Mouse (Mus musculus) spleen, adult 2 months (tissue): ENCODE measurements around the gene Iqschfp. TPM values are rescaled to one million over a fixed set of nuclear protein-coding genes. Genes with fewer than 3 reads are reported as not detected.

Experiments used
- DNase-seq, 2 experiments: peaks; one replicate each; pipeline versions ENCODE4 v3.0.0 to v3.0.0-alpha.2; 2012 to 2021; ENCODE audit warnings: low spot score in 2 of 2, low read depth in 1 of 2
- H3K27ac ChIP-seq: fragments of 200-500 bp; 2 replicates; pipeline ENCODE4 v1.5.1; 2012; ENCODE audit warnings: low read length, inconsistent platforms; ENCODE audit not compliant: insufficient read depth
- H3K27me3 ChIP-seq: fragments of 200-500 bp; 2 replicates; pipeline ENCODE4 v1.6.1; 2012; ENCODE audit warnings: mild to moderate bottlenecking, moderate library complexity, low read length, inconsistent platforms; ENCODE audit not compliant: control insufficient read depth, insufficient read depth
- H3K36me3 ChIP-seq: fragments of 200-500 bp; 2 replicates; pipeline ENCODE4 v1.6.1; 2012; ENCODE audit warnings: mild to moderate bottlenecking, low read length, inconsistent platforms; ENCODE audit not compliant: control insufficient read depth, insufficient read depth
- H3K4me1 ChIP-seq: fragments of 200-500 bp; 2 replicates; pipeline ENCODE4 v1.6.1; 2011; ENCODE audit warnings: inconsistent platforms; ENCODE audit not compliant: control insufficient read depth, insufficient read depth, insufficient read length
- H3K4me3 ChIP-seq: fragments of 200-500 bp; 2 replicates; pipeline ENCODE4 v1.5.1; 2011; ENCODE audit warnings: mild to moderate bottlenecking, inconsistent platforms; ENCODE audit not compliant: insufficient read depth, insufficient read length; ENCODE audit errors: extremely low read depth
- CTCF ChIP-seq: fragments of 200-500 bp; IDR thresholded peaks from 2 replicates; pipeline ENCODE4 v1.5.1; 2011; ENCODE audit warnings: mild to moderate bottlenecking, inconsistent platforms; ENCODE audit not compliant: insufficient read depth, insufficient read length, insufficient replicate concordance; ENCODE audit errors: extremely low read depth
- POLR2A ChIP-seq: fragments of 200-500 bp; IDR thresholded peaks from 2 replicates; pipeline ENCODE4 v1.6.1; 2011; ENCODE audit warnings: low read depth, low read length, inconsistent platforms
- WGBS: fragments of 180-500 bp; shearing (Covaris S2); methylation state at CpG from one replicate; pipeline ENCODE4 v1.1.7; 2018; 5-methylcytosine and 5-hydroxymethylcytosine counted together
- polyA plus RNA-seq: library from polyadenylated mRNA; depleted of rRNA; stranded (reverse); fragments of >200 nt; gene quantifications from 2 replicates; pipeline ENCODE4 v1.2.3, GENCODE M21; 2012

Gene Iqschfp
- polyA plus RNA-seq, 1 experiment: not detected

DNA sequence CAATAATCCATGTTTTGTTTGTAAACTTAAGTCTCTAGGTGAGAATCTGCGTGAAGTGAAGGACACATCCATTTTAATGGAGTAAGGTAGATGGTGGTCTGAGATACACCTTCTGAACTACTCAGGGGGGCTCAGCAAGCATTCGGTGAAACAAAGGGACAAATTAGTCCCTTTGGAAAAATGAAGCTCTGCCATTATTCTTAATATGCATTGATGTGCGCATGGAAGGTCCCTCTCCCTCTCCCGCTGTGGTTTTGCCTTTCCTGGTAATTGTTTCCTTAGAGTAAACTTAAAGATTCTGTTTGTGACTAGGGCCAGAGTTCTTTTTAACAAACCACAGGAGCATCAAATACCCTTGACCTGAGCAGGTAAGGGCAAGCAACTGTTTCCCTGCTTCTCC is 414.7 kb downstream of the Iqschfp start:
- H3K4me1 ChIP-seq: no peaks in the 10 kb centered on the region
- H3K27ac ChIP-seq: no peak overlapping the region
- no peaks in the 10 kb centered on the region for H3K27me3 ChIP-seq
- H3K4me3 ChIP-seq: no peak overlapping the region
- no peak for DNase-seq
- H3K36me3 ChIP-seq: no peaks in the 10 kb centered on the region
- WGBS: 66% methylated on average over 4 of the region's 4 CpGs
- no peak for TF ChIP-seq POLR2A
- no peak for TF ChIP-seq CTCF

DNA sequence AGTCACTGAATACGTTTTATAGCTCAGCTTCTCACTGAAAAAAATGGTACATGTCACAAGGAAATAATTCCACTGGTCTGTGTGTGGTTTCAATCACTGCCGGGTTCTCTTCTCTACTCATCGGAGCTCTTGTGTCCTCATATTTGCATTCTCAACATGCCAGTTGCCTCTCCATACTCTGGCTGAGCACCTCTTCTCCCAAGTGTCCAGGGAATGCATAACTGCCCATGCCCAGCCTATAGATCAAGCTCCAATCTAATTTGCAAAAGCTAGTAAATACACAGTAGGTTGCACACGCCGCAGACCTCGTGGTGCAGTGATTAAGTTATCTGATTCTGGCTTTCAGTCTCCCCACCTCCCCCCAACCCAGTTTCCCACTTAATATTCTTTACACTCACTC is 433.5 kb downstream of the Iqschfp start:
- Histone ChIP-seq H3K4me3 (no peak overlapping the region), H3K36me3 (no peaks in the 10 kb centered on the region), H3K27ac (no peak overlapping the region), H3K27me3 (no peaks in the 10 kb centered on the region), H3K4me1 (no peaks in the 10 kb centered on the region)
- no peak for DNase-seq
- TF ChIP-seq POLR2A: no peak
- TF ChIP-seq CTCF: no peak
- 84% methylated on average over 6 of the region's 6 CpGs for WGBS

- WGBS: 72% methylated on average over 2 of the region's 2 CpGs
- no peaks in the 10 kb centered on the region for H3K36me3 ChIP-seq
- no peak for DNase-seq
- no peak overlapping the region for H3K27ac ChIP-seq
- H3K27me3 ChIP-seq: no peaks in the 10 kb centered on the region
- no peaks in the 10 kb centered on the region for H3K4me1 ChIP-seq
- no peak for TF ChIP-seq CTCF
- TF ChIP-seq POLR2A: no peak
- H3K4me3 ChIP-seq: no peak overlapping the region
Measured at GRCm38 (mm10) chr3:68332515-68332914, 440.5 kb downstream of the Iqschfp start.

- H3K4me3 ChIP-seq: no peak overlapping the region
- WGBS: 93% methylated on average over 4 of the region's 4 CpGs
- H3K36me3 ChIP-seq: no peaks in the 10 kb centered on the region
- no peaks in the 10 kb centered on the region for H3K4me1 ChIP-seq
- no peak for DNase-seq
- H3K27ac ChIP-seq: no peak overlapping the region
- TF ChIP-seq POLR2A: no peak
- H3K27me3 ChIP-seq: no peaks in the 10 kb centered on the region
Measured at GRCm38 (mm10) chr3:68335501-68335900, 443.5 kb downstream of the Iqschfp start.

- no peaks in the 10 kb centered on the region for H3K4me1 ChIP-seq
- no peaks in the 10 kb centered on the region for H3K36me3 ChIP-seq
- 90% methylated on average over 6 of the region's 6 CpGs for WGBS
Measured at GRCm38 (mm10) chr3:68350624-68351023, 458.6 kb downstream of the Iqschfp start.

GRCm38 (mm10) chr3:68351461-68351860 is 459.4 kb downstream of the Iqschfp start:
- Histone ChIP-seq H3K4me1 (no peaks in the 10 kb centered on the region), H3K27ac (no peak overlapping the region), H3K27me3 (no peaks in the 10 kb centered on the region), H3K4me3 (no peak overlapping the region), H3K36me3 (no peaks in the 10 kb centered on the region)
- WGBS: 71% methylated on average over 3 of the region's 3 CpGs
- DNase-seq: no peak
- TF ChIP-seq CTCF (no peak), POLR2A (no peak)

More at GRCm38 (mm10) chr3:68350624-68351023, 458.6 kb downstream of the Iqschfp start:
- H3K27ac ChIP-seq: no peak overlapping the region
- TF ChIP-seq CTCF (no peak), POLR2A (no peak)
- H3K4me3 ChIP-seq: no peak overlapping the region
- no peak for DNase-seq
- no peaks in the 10 kb centered on the region for H3K27me3 ChIP-seq

DNA sequence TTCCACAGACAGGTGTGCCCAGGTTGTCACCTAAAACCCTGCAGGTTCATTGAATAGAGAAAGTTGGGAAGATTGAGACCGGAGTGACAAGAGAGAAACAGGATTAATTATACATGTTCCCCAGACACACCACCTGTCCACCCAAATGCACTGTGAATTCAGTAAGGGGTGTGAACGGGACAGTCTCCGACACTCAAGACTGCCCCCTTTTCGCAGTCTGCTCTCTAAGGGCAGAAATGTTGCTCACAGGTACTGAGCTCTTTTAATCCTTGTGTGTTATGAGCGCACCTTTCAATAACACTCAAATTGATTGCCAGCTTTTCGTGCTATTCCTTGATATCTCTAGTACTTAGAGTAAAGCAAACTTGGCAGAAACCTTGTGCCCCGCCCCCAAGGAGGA is 460.9 kb downstream of the Iqschfp start:
- TF ChIP-seq POLR2A (no peak), CTCF (no peak)
- DNase-seq: no peak
- 92% methylated on average over 7 of the region's 7 CpGs for WGBS

More for the DNA sequence above, 460.9 kb downstream of the Iqschfp start:
- Histone ChIP-seq H3K27me3 (no peaks in the 10 kb centered on the region), H3K4me1 (no peaks in the 10 kb centered on the region), H3K36me3 (no peaks in the 10 kb centered on the region), H3K4me3 (no peak overlapping the region), H3K27ac (no peak overlapping the region)
